Mouse (Mus musculus) myocyte (in vitro differentiated cells): ENCODE results near the gene Pnpt1. TPM values are rescaled to one million over a fixed set of nuclear protein-coding genes. Genes with fewer than 3 reads are reported as not detected.
A peak's percentile ranks its signal among the peaks of the same experiment; 100 is the strongest.

ENCODE experiments used
- H3K27me3 ChIP-seq: one replicate; pipeline ENCODE4 v1.6.1; 2011; ENCODE audit not compliant: control insufficient read depth, insufficient read depth, insufficient read length
- H3K36me3 ChIP-seq: one replicate; pipeline ENCODE4 v1.6.1; 2011; ENCODE audit not compliant: control insufficient read depth, insufficient read depth
- H3K4me2 ChIP-seq: one replicate; pipeline ENCODE4 v1.6.1; 2011; ENCODE audit warnings: low read depth, control low read depth
- H3K4me3 ChIP-seq: one replicate; pipeline ENCODE4 v1.5.1; 2011; ENCODE audit warnings: mild to moderate bottlenecking, control low read depth, moderate library complexity
- H3K79me2 ChIP-seq: one replicate; pipeline ENCODE4 v1.6.1; 2011; ENCODE audit not compliant: control insufficient read depth, insufficient read depth
- H3ac ChIP-seq: one replicate; pipeline ENCODE4 v1.6.1; 2011; ENCODE audit not compliant: control insufficient read depth, insufficient read length
- CEBPB ChIP-seq: IDR thresholded peaks from 2 replicates; pipeline ENCODE4 v1.6.1; 2011; ENCODE audit warnings: mild to moderate bottlenecking, moderate library complexity; ENCODE audit not compliant: poor library complexity, insufficient read depth, severe bottlenecking
- E2F4 ChIP-seq: IDR thresholded peaks from one replicate; pipeline ENCODE4 v1.6.1; 2011; ENCODE audit warnings: mild to moderate bottlenecking, control low read depth, moderate library complexity; ENCODE audit not compliant: insufficient read depth
- MAX ChIP-seq: IDR thresholded peaks from one replicate; pipeline ENCODE4 v1.6.1; 2011; ENCODE audit warnings: low read depth, mild to moderate bottlenecking, control low read depth
- MYOD1 ChIP-seq, 3 experiments: IDR thresholded peaks; one replicate each; pipeline ENCODE4 v1.6.1; 2011; ENCODE audit warnings: control low read depth in 2 of 3, low read depth in 2 of 3, mild to moderate bottlenecking in 2 of 3, moderate library complexity in 1 of 3; ENCODE audit not compliant: insufficient read length in 2 of 3, control insufficient read depth in 1 of 3
- MYOG ChIP-seq, 3 experiments: IDR thresholded peaks; one replicate each; pipeline ENCODE4 v1.6.1; 2011; ENCODE audit warnings: control low read depth in 2 of 3, low read depth in 2 of 3, mild to moderate bottlenecking in 2 of 3; ENCODE audit not compliant: insufficient read length in 2 of 3, control insufficient read depth in 1 of 3, insufficient read depth in 1 of 3
- POLR2A ChIP-seq: IDR thresholded peaks from one replicate; pipeline ENCODE4 v1.6.1; 2011; ENCODE audit warnings: low read depth, mild to moderate bottlenecking, control low read depth, moderate library complexity; ENCODE audit not compliant: insufficient read length
- POLR2AphosphoS2 ChIP-seq: IDR thresholded peaks from one replicate; pipeline ENCODE4 v1.6.1; 2011; ENCODE audit warnings: low read depth, control low read depth; ENCODE audit not compliant: insufficient read length
- REST ChIP-seq: IDR thresholded peaks from one replicate; pipeline ENCODE4 v1.6.1; 2011; ENCODE audit warnings: mild to moderate bottlenecking, control low read depth, moderate library complexity; ENCODE audit not compliant: insufficient read depth, insufficient read length
- SRF ChIP-seq: IDR thresholded peaks from one replicate; pipeline ENCODE4 v1.6.1; 2011; ENCODE audit warnings: low read depth; ENCODE audit not compliant: control insufficient read depth, insufficient read length
- TCF12 ChIP-seq: IDR thresholded peaks from one replicate; pipeline ENCODE4 v1.6.1; 2011; ENCODE audit warnings: mild to moderate bottlenecking, control low read depth; ENCODE audit not compliant: poor library complexity, insufficient read depth, severe bottlenecking
- TCF3 ChIP-seq: IDR thresholded peaks from one replicate; pipeline ENCODE4 v1.6.1; 2011; ENCODE audit warnings: low read depth, control low read depth; ENCODE audit not compliant: insufficient read length
- USF1 ChIP-seq: IDR thresholded peaks from one replicate; pipeline ENCODE4 v1.6.1; 2011; ENCODE audit warnings: low read depth, mild to moderate bottlenecking, control low read depth, moderate library complexity
- polyA plus RNA-seq: library from polyadenylated mRNA; unstranded; fragments of >200 nt; fragmentation: generic; extraction: Trizol; gene quantifications from one replicate; pipeline ENCODE4 v1.2.1, GENCODE M21; 2012; ENCODE audit warnings: missing spikeins

The Pnpt1 gene
- polyA plus RNA-seq, 1 experiment = 5.2 TPM

DNA sequence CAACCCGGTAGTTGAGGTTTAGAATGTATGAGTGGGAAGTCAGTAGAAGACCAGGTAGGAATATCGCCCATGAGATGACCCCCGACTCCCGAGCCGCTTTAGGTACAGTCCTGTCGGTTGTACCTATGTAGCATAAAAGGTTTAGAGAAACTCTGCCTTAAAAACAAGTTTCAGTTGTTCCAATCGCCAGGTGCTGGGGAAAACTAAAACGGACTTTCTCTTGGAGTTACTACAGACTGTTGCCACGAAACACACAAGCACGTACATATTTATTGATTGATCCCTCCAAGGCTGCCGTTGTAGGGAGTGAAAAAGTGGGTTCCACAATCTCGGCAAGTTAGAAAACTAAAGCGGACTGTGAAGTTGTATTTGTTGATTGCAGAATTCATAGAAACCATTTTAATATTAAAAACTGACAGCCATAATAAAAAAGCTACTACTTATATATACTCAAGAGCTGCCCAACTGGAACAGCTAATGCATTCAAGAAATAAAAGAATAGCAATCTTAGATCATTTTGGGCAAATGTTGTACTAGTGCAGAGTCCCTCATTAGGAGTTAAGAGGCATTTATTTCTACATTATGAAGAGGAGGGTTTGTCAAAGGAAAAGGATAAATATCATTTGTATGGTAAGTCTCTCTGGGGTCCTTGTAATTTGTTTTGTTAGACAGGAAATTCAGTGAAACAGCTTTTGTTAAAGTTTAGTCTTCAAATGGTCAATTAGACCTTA, 43.3 kb downstream of the Pnpt1 start:
- Histone ChIP-seq H3K36me3 (no peaks in the 10 kb centered on the region), H3K79me2 (peaks cover 58% of the 10 kb centered on the region), H3ac (peak overlapping the region; percentile 61), H3K4me2 (peak overlapping the region; percentile 76), H3K27me3 (no peaks in the 10 kb centered on the region), H3K4me3 (peak overlapping the region; percentile 98)
- TF ChIP-seq CEBPB (no peak), POLR2AphosphoS2 (no peak), MAX (no peak), TCF12 (no peak), SRF (no peak), TCF3 (no peak), POLR2A (no peak), E2F4 (no peak), MYOD1 (IDR thresholded peaks at IDR 0.05; ENCODE audit: control insufficient read depth in 1 of 3, insufficient read length in 2 of 3, low read depth in 2 of 3) (no peak)

DNA sequence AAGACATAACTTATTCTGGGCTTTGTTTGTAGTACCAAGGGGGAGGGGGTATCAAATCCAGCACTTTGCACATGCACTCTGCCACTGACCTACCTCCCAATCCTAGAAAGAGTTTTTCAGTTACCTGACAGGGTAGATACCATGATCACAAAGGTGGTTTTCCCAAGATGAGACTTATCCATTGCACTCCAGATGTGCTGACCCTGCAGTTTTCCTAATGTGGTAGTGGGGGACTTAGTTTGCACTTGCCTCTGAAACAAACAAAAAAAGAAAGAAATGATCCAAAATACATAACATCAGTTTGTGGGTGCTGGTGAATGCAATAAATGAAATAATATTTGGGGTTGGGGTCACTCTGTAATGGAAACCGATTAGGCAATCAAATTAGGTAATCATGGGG, 48.8 kb downstream of the Pnpt1 start:
- Histone ChIP-seq H3K79me2 (peaks cover 62% of the 10 kb centered on the region), H3K4me3 (no peak overlapping the region), H3ac (no peak overlapping the region), H3K4me2 (no peak overlapping the region), H3K27me3 (no peaks in the 10 kb centered on the region), H3K36me3 (peaks cover 25% of the 10 kb centered on the region)
- TF ChIP-seq CEBPB (no peak), E2F4 (no peak), MAX (no peak), MYOD1 (IDR thresholded peaks at IDR 0.05; ENCODE audit: control insufficient read depth in 1 of 3, insufficient read length in 2 of 3, low read depth in 2 of 3) (no peak), REST (no peak), MYOG (IDR thresholded peaks at IDR 0.05; ENCODE audit: control insufficient read depth in 1 of 3, insufficient read depth in 1 of 3, insufficient read length in 2 of 3, low read depth in 2 of 3) (no peak), POLR2A (no peak), TCF12 (no peak), TCF3 (no peak), USF1 (no peak), SRF (no peak), POLR2AphosphoS2 (no peak)

DNA sequence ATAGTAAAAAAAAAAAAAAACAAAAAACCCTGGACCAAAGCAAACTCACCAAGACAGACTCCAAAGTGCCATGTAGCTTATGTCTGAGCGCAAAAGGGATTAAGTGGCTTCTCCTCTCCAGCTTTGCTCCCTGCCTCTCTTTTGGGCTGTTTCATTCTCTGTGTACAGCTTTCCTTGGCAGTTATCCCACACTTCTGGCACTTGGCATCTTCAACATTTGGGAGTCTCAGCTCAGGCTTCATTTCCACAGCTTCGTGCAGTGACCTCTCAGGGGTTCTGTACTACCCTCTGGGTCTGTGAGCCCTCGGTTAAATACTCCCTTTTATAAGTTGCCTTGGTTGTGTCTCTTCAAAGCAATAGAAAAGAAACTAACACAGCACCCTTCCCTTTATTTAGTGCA, 50.1 kb downstream of the Pnpt1 start:
- Histone ChIP-seq H3ac (no peak overlapping the region), H3K36me3 (peaks cover 25% of the 10 kb centered on the region), H3K4me3 (no peak overlapping the region), H3K79me2 (peaks cover 48% of the 10 kb centered on the region), H3K27me3 (no peaks in the 10 kb centered on the region), H3K4me2 (no peak overlapping the region)
- TF ChIP-seq POLR2AphosphoS2 (no peak), MAX (no peak), REST (no peak), USF1 (no peak), POLR2A (no peak), MYOG (IDR thresholded peaks at IDR 0.05; ENCODE audit: control insufficient read depth in 1 of 3, insufficient read depth in 1 of 3, insufficient read length in 2 of 3, low read depth in 2 of 3) (no peak), CEBPB (no peak)

DNA sequence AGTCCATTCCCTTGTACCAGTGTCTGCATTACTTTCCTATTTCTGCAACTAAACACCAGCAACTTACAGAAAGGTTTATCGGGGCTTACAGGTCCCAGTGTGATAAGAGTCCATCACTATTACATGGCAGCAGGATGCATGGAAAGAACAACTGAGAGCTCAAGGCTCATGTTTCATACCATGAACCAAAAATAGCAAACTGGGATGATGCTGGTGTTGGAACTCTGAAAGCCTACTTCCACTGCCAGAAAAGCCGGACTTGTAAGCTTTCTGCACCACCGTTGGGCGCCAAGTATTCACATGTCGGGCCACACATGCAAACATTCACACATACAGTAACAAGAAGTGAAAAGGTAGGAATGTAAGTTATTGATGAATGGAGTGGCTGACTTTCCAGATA, 51.2 kb downstream of the Pnpt1 start:
- Histone ChIP-seq H3ac (no peak overlapping the region), H3K36me3 (peaks cover 25% of the 10 kb centered on the region), H3K4me3 (no peak overlapping the region), H3K79me2 (peaks cover 38% of the 10 kb centered on the region), H3K27me3 (no peaks in the 10 kb centered on the region), H3K4me2 (no peak overlapping the region)
- TF ChIP-seq POLR2AphosphoS2 (no peak), MYOG (IDR thresholded peaks at IDR 0.05; ENCODE audit: control insufficient read depth in 1 of 3, insufficient read depth in 1 of 3, insufficient read length in 2 of 3, low read depth in 2 of 3) (no peak), MYOD1 (IDR thresholded peaks at IDR 0.05; ENCODE audit: control insufficient read depth in 1 of 3, insufficient read length in 2 of 3, low read depth in 2 of 3) (no peak), E2F4 (no peak)

DNA sequence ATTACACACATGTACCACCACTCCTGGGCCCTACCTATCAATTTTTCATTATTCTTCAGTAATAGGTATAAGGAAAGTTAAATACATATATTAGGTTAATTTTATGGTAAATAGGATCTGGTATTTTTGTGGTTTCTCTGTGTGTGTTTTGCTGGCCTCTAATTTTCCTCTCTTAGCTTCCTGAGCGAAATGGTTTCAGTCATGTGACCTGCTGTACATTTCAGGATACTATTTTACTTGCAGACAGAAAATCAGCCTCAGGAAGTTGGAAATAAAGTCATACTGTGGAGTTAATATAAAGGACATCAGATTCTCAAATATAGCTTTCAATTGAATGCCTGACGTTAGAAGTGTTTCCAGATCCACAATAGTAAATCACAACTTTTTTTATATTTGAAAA, 58.4 kb downstream of the Pnpt1 start:
- Histone ChIP-seq H3K36me3 (peaks cover 22% of the 10 kb centered on the region), H3K27me3 (no peaks in the 10 kb centered on the region), H3K79me2 (no peaks in the 10 kb centered on the region), H3K4me2 (no peak overlapping the region), H3K4me3 (no peak overlapping the region), H3ac (no peak overlapping the region)
- TF ChIP-seq MYOG (IDR thresholded peaks at IDR 0.05; ENCODE audit: control insufficient read depth in 1 of 3, insufficient read depth in 1 of 3, insufficient read length in 2 of 3, low read depth in 2 of 3) (no peak), SRF (no peak), CEBPB (no peak), POLR2AphosphoS2 (no peak), TCF12 (no peak), MAX (no peak), TCF3 (no peak), REST (no peak), USF1 (no peak), POLR2A (no peak), MYOD1 (IDR thresholded peaks at IDR 0.05; ENCODE audit: control insufficient read depth in 1 of 3, insufficient read length in 2 of 3, low read depth in 2 of 3) (no peak), E2F4 (no peak)
